22 mouse cellular contexts compared by ENCODE assay signal in genomic region chr8:92313707-92314106, GRCm38 (mm10). TPM values are rescaled to one million over a fixed set of nuclear protein-coding genes. Genes with fewer than 3 reads are reported as not detected.
"Had no signal": no experiment of that assay in that cellular context is flagged by ENCODE, and none has a peak within 500 bp of the region (broad histone marks: within the 10 kb centered on the region; RNA-seq: fewer than 3 reads in every experiment).

No protein-coding gene starts in this region.

- H3K4me3 ChIP-seq: liver, embryonic 13.5 days; liver, embryonic 15.5 days; lung, embryonic 15.5 days; midbrain, embryonic 10.5 days; midbrain, embryonic 12.5 days; myocyte; neural tube, embryonic 13.5 days; neural tube, embryonic 15.5 days had no signal

- H3K27ac ChIP-seq: liver, embryonic 13.5 days; liver, embryonic 15.5 days; lung, embryonic 15.5 days; midbrain, embryonic 10.5 days; midbrain, embryonic 12.5 days; neural tube, embryonic 13.5 days; neural tube, embryonic 15.5 days had no signal

- H3K9me3 ChIP-seq: liver, embryonic 13.5 days; liver, embryonic 15.5 days; lung, embryonic 15.5 days; midbrain, embryonic 10.5 days; midbrain, embryonic 12.5 days; neural tube, embryonic 13.5 days; neural tube, embryonic 15.5 days had no signal

- DNase-seq: liver, embryonic 13.5 days; liver, postnatal 0 days; midbrain, embryonic 14.5 days; retina, postnatal 1 day; right cerebral cortex, adult 18-20 months; right cerebral cortex, postnatal 25 days; right cerebral cortex, postnatal 4 days; spleen, adult 18-20 months; thymus, adult 18-20 months; thymus, postnatal 14 days; thymus, postnatal 36 days had no signal

- H3K27me3 ChIP-seq: liver, embryonic 15.5 days; neural tube, embryonic 13.5 days; neural tube, embryonic 15.5 days had no signal

- ATAC-seq: liver, postnatal 0 days; midbrain, embryonic 16.5 days had no signal

- H3K4me1 ChIP-seq: liver, embryonic 13.5 days; liver, embryonic 15.5 days; neural tube, embryonic 13.5 days had no signal

- H3K36me3 ChIP-seq: liver, embryonic 13.5 days; liver, embryonic 15.5 days; lung, embryonic 15.5 days; midbrain, embryonic 10.5 days; midbrain, embryonic 12.5 days; neural tube, embryonic 13.5 days; neural tube, embryonic 15.5 days had no signal

- H3K9ac ChIP-seq: liver, embryonic 13.5 days; liver, embryonic 15.5 days; liver, postnatal 0 days; lung, embryonic 15.5 days; midbrain, embryonic 12.5 days; neural tube, embryonic 13.5 days; neural tube, embryonic 15.5 days had no signal

- H3K4me2 ChIP-seq: liver, embryonic 11.5 days; liver, embryonic 13.5 days; liver, embryonic 15.5 days; lung, embryonic 15.5 days; midbrain, embryonic 12.5 days; neural tube, embryonic 13.5 days; neural tube, embryonic 15.5 days had no signal

RNA-seq across cellular contexts. Expression of gene Irx5, which starts 43.7 kb away (rescaled TPM):
- total RNA-seq: megakaryocyte-erythroid progenitor cell, adult 5-6 weeks had no signal
- polyA plus RNA-seq: liver, embryonic 15.5 days; liver, postnatal 0 days; thymus, postnatal 0 days had no signal
